Mouse (Mus musculus): ENCODE results near the gene Foxs1.

The Foxs1 gene

GRCm38 (mm10) chr2:152902658-152903057, 30.4 kb downstream of the Foxs1 start:
- DNase-seq: no peak

GRCm38 (mm10) chr2:152901296-152901695, 31.7 kb downstream of the Foxs1 start:
- DNase-seq: no peak

GRCm38 (mm10) chr2:152899011-152899410, 34.0 kb downstream of the Foxs1 start:
- DNase-seq: no peak

- DNase-seq: no peak
Measured at GRCm38 (mm10) chr2:152896926-152897325, 36.1 kb downstream of the Foxs1 start.

- no peak for DNase-seq
Measured at GRCm38 (mm10) chr2:152895834-152896233, 37.2 kb downstream of the Foxs1 start.

- no peak for DNase-seq
Measured at GRCm38 (mm10) chr2:152888774-152889173, 44.2 kb downstream of the Foxs1 start.

- no peak for DNase-seq
Measured at GRCm38 (mm10) chr2:152887230-152887629, 45.8 kb downstream of the Foxs1 start.

- DNase-seq: no peak
Measured at GRCm38 (mm10) chr2:152884101-152884645, 48.8 kb downstream of the Foxs1 start.

Measured in thymus, postnatal 14 days (tissue).